Mouse (Mus musculus): ENCODE measurements around the gene Dusp7.

Dusp7 gene

DNA sequence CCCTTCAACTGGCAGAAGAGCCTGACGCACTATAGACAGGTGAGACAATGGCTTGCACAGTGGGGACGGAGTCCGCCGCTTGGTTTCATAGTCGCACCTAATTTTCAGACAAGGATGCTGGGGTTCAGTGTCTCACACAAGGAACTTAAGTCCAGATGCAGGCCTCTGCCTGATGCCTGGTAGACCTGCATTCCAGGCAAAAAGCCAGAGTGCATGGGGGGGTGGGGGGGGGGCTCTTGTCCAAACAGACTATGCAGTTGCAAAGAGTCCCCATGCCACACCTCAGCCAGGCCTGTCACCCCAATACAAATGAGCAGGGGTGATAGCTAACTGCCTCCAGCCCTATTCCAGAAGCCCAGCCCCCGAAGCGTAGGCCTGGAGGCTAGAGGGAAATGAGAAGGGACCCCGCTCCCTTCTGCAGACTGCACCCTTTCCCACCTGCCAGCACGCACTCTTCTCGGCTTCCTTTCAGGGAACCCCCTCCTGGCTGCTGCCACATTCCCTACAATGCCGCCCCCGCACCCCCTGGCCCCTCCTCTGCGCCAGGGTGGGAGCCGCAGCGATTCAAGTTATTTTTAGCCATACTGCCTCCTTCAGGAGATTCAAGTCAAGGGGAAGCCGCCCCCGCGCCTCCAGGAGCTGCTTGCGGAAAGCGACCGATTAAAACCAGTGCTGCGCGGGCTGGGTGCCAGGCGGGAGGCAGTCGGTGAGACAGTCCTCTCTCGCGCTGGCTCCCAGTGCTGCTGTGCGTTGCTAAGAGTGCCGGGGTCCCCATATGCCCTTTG lies 49.6 kb downstream of the Dusp7 start:
- TF ChIP-seq GATA4 (IDR thresholded peaks at IDR 0.05; ENCODE audit: insufficient replicate concordance, low read length), result no peak; the same call in 1 of the 2 replicates

GRCm38 (mm10) chr9:106420608-106421007 lies 52.2 kb downstream of the Dusp7 start:
- TF ChIP-seq GATA4 (IDR thresholded peaks at IDR 0.05; ENCODE audit: insufficient replicate concordance, low read length), result no peak

GRCm38 (mm10) chr9:106421033-106421864 lies 52.8 kb downstream of the Dusp7 start:
- no peak for TF ChIP-seq GATA4 (IDR thresholded peaks at IDR 0.05; ENCODE audit: insufficient replicate concordance, low read length)

DNA sequence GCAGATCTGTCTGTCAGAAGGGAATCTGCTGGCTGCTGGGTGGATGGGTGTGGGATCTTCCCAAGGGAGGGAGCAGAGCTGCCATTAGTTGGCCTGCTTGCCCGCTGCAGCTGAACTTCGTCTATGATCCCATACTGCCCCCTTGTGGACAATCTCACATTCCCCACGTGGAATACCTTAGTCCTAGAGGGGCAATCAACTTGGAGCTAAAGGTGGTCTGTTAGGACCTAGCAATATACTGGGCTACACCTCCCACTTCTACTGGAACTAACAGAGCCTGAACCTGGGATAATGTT lies 53.4 kb downstream of the Dusp7 start:
- TF ChIP-seq GATA4 (IDR thresholded peaks at IDR 0.05; ENCODE audit: insufficient replicate concordance, low read length), result no peak
